Mouse (Mus musculus) ES-E14 (cell line): ENCODE measurements at regions not wholly inside any gene's neighbourhood (a gene's known extent, or its start where the extent isn't known, plus 50 kb on each side); places are given as distances from the start of the nearest gene placed in this dataset.

Experiments
- DNase-seq: peaks from one replicate; pipeline ENCODE4 v3.0.0-alpha.2; 2013; ENCODE audit warnings: low read depth, low spot score
- H3K27ac ChIP-seq: 2 replicates; pipeline ENCODE4 v1.5.1; 2012; ENCODE audit warnings: low read depth, mild to moderate bottlenecking, low read length, moderate library complexity, mixed read lengths; ENCODE audit not compliant: poor library complexity, insufficient read depth, severe bottlenecking
- H3K36me3 ChIP-seq: 2 replicates; pipeline ENCODE4 v1.6.1; 2012; ENCODE audit warnings: mild to moderate bottlenecking, low read length, moderate library complexity, mixed read lengths; ENCODE audit not compliant: control insufficient read depth, poor library complexity, insufficient read depth, severe bottlenecking
- H3K4me1 ChIP-seq, 2 experiments: fragments of 150-350 bp in 1 of 2; sonication (generic) in 1 of 2; 2 replicates each; pipeline ENCODE4 v1.6.1; 2012; ENCODE audit warnings: low read length in 2 of 2, mild to moderate bottlenecking in 1 of 2, mixed read lengths in 1 of 2; ENCODE audit not compliant: control insufficient read depth in 2 of 2, insufficient read depth in 2 of 2, poor library complexity in 1 of 2
- H3K4me3 ChIP-seq, 2 experiments: fragments of 150-350 bp in 1 of 2; sonication (generic) in 1 of 2; 2 replicates each; pipeline ENCODE4 v1.5.1; 2012; ENCODE audit warnings: low read length in 2 of 2, low read depth in 1 of 2, mild to moderate bottlenecking in 1 of 2, mixed read lengths in 1 of 2; ENCODE audit not compliant: insufficient read depth in 1 of 2, poor library complexity in 1 of 2, severe bottlenecking in 1 of 2
- H3K9ac ChIP-seq: 2 replicates; pipeline ENCODE4 v1.6.1; 2012; ENCODE audit warnings: low read depth, mild to moderate bottlenecking, low read length, mixed read lengths; ENCODE audit not compliant: poor library complexity, insufficient read depth, severe bottlenecking
- H3K9me3 ChIP-seq: fragments of 150-350 bp; sonication (generic); 2 replicates; pipeline ENCODE4 v1.6.1; 2012; ENCODE audit warnings: low read depth, mild to moderate bottlenecking, low read length; ENCODE audit not compliant: control insufficient read depth, insufficient read depth
- CHD2 ChIP-seq: IDR thresholded peaks from 2 replicates; pipeline ENCODE4 v1.6.1; 2014; ENCODE audit warnings: mild to moderate bottlenecking, low read depth, low read length, inconsistent platforms
- HCFC1 ChIP-seq: IDR thresholded peaks from 2 replicates; pipeline ENCODE4 v1.6.1; 2012; ENCODE audit warnings: low read length, inconsistent platforms, borderline replicate concordance; ENCODE audit not compliant: insufficient read depth
- MAFK ChIP-seq: IDR thresholded peaks from 2 replicates; pipeline ENCODE4 v1.6.1; 2014; ENCODE audit warnings: mild to moderate bottlenecking, low read depth, low read length, inconsistent platforms; ENCODE audit not compliant: insufficient read depth
- ZC3H11A ChIP-seq: IDR thresholded peaks from 2 replicates; pipeline ENCODE4 v1.6.1; 2012; ENCODE audit warnings: low read depth, mild to moderate bottlenecking, inconsistent platforms, low read length, borderline replicate concordance
- ZNF384 ChIP-seq: IDR thresholded peaks from 2 replicates; pipeline ENCODE4 v1.6.1; 2012; ENCODE audit warnings: low read depth, low read length, inconsistent platforms
- in situ Hi-C, 2 experiments: fragments of 600-800 bp; cut with MboI; formaldehyde crosslinking; loops; one replicate each; pipeline ENCODE4 v1.15.1; 2025; ENCODE audit warnings: low sequenced_read_pairs in 2 of 2, inconsistent platforms in 1 of 2; ENCODE audit not compliant: unreplicated experiment in 2 of 2

DNA sequence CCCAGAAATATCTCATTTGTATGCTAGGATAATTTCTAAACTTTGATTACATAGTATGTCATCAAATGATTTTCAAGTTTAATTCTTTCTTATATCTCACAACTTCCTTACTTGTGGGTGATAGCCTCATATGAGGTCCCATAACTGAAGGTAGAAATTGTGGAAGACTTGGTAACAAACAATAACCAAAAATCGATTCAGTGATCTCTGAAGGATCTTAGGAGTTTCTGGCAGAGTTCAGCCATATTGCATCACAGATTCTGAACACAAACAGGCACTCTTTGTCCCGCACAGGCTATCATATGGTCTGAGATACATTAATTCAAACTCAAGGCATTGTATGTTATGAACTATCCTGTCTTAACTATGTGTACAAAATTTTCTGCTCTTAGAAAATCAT, 385.2 kb downstream of the Nr2f2 start:
- H3K9me3 ChIP-seq, result no peaks in the 10 kb centered on the region
- H3K27ac ChIP-seq, result no peak overlapping the region
- no peaks in the 10 kb centered on the region for H3K4me1 ChIP-seq
- H3K9ac ChIP-seq, result no peak overlapping the region
- TF ChIP-seq MAFK (no peak), CHD2 (no peak), ZNF384 (no peak), HCFC1 (no peak), ZC3H11A (no peak)
- in situ Hi-C loops, result no loop called here
- no peaks in the 10 kb centered on the region for H3K36me3 ChIP-seq
- no peak overlapping the region for H3K4me3 ChIP-seq
- DNase-seq, result no peak

DNA sequence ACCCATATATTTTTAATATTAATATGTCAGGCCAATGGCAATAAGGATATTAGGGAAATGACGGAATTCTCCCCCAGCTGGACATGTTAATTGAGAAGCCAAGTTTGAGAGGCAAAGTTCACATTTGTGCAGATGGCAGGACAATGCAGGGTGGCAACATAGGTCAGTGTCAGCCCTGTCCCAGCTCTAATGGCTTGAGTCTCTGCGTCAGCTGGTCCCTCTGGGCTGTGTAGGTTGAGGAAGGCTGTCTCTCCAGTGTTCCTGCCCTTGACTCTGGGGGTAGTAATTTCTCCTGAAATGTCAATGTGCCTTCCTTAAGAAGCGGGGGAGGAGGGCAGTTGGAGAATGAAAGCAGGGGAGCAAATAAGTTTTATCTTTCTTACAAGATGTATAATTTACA, 390.2 kb downstream of the Nr2f2 start:
- H3K4me1 ChIP-seq, result no peaks in the 10 kb centered on the region
- H3K9me3 ChIP-seq, result no peaks in the 10 kb centered on the region
- in situ Hi-C loops, result no loop called here
- no peak for DNase-seq
- H3K9ac ChIP-seq, result no peak overlapping the region
- no peak overlapping the region for H3K4me3 ChIP-seq
- H3K27ac ChIP-seq, result no peak overlapping the region
- H3K36me3 ChIP-seq, result no peaks in the 10 kb centered on the region
- no peak for TF ChIP-seq CHD2
- no peak for TF ChIP-seq ZNF384
- no peak for TF ChIP-seq HCFC1
- TF ChIP-seq MAFK, result no peak
- TF ChIP-seq ZC3H11A, result no peak

DNA sequence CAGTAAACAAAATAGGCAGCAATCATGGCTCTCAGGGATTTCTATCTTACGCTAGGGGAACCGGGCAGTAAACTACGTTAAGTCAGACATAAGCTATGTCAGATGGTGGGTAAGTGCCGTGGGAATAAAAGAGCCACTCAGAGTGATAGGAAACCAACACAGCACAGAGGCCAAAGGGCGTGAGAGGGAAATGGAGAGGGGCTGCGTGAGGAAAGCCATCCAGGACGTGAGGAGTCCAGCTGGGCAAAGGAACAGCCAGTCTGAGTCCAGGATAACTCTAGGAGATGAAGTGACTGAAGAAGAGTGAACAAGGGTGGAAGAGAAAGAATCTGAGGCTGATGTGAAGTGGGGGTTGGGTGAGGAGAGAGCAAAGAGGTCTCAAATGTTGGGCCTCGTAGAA, 402.5 kb downstream of the Nr2f2 start:
- H3K36me3 ChIP-seq, result no peaks in the 10 kb centered on the region
- in situ Hi-C loops, result no loop called here

DNA sequence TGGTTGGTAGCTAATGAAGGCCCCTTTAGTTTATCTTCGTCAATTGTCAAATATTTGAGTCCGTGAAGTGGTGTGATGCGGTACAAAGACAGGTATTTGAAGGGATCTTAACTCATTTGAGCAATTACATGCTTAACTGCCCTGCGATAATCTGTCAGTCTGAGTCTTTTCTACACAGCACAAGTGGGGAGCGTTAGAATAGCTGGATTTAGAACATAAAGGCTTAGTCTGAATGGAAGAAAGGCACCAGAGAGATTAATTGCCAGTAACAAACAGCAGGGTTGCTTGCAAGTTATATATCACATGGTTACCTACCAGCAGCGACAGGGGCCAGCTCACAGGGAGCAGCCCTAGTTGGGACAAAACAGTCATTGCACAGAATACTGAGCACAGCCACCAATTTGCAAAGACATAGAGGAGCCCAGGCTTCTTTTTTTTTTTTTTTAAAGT, 416.3 kb downstream of the Nr2f2 start:
- Histone ChIP-seq H3K36me3 (no peaks in the 10 kb centered on the region), H3K9ac (no peak overlapping the region), H3K4me1 (no peaks in the 10 kb centered on the region), H3K27ac (no peak overlapping the region), H3K4me3 (no peak overlapping the region), H3K9me3 (no peaks in the 10 kb centered on the region)
- in situ Hi-C loops, result no loop called here
- DNase-seq, result no peak
- TF ChIP-seq ZNF384, result no peak
- TF ChIP-seq MAFK, result no peak
- no peak for TF ChIP-seq HCFC1
- no peak for TF ChIP-seq CHD2
- TF ChIP-seq ZC3H11A, result no peak

More for the DNA sequence above, 402.5 kb downstream of the Nr2f2 start:
- H3K9me3 ChIP-seq, result no peaks in the 10 kb centered on the region
- no peak overlapping the region for H3K9ac ChIP-seq
- H3K4me3 ChIP-seq, result no peak overlapping the region
- H3K4me1 ChIP-seq, result no peaks in the 10 kb centered on the region
- no peak for TF ChIP-seq HCFC1
- no peak for TF ChIP-seq ZC3H11A
- TF ChIP-seq MAFK, result no peak
- no peak for TF ChIP-seq CHD2
- TF ChIP-seq ZNF384, result no peak
- H3K27ac ChIP-seq, result no peak overlapping the region
- no peak for DNase-seq

DNA sequence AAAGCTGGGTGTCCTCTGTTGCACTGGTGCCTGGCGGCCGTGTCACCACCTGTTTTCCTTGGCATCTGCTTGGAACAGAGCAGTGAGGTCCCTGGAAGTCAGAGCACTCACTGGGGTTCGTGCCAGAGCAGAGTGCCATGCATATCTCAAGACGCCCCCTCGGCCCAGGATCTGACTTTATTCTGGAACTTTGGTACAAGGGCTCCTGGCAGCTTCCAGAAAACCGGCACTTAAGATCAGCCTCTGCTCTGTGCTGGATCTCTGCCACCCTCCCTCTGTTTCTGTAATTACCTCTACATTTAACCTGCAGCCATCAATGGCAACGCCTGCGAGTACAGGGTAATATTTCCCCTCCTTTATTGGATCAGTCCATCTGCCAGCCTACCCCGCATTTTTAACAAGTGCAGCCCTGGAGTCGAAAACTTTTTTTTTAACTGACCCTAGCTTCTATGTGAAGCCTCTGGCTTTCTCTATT, 416.9 kb downstream of the Nr2f2 start:
- Histone ChIP-seq H3K36me3 (no peaks in the 10 kb centered on the region), H3K27ac (no peak overlapping the region), H3K9ac (no peak overlapping the region), H3K4me1 (no peaks in the 10 kb centered on the region), H3K9me3 (no peaks in the 10 kb centered on the region), H3K4me3 (no peak overlapping the region)
- TF ChIP-seq ZNF384 (no peak), ZC3H11A (no peak), MAFK (no peak), HCFC1 (no peak), CHD2 (no peak)
- in situ Hi-C loops, result no loop called here
- DNase-seq, result no peak
